Mouse (Mus musculus): ENCODE measurements around the gene Arl5b.

Arl5b gene

DNA sequence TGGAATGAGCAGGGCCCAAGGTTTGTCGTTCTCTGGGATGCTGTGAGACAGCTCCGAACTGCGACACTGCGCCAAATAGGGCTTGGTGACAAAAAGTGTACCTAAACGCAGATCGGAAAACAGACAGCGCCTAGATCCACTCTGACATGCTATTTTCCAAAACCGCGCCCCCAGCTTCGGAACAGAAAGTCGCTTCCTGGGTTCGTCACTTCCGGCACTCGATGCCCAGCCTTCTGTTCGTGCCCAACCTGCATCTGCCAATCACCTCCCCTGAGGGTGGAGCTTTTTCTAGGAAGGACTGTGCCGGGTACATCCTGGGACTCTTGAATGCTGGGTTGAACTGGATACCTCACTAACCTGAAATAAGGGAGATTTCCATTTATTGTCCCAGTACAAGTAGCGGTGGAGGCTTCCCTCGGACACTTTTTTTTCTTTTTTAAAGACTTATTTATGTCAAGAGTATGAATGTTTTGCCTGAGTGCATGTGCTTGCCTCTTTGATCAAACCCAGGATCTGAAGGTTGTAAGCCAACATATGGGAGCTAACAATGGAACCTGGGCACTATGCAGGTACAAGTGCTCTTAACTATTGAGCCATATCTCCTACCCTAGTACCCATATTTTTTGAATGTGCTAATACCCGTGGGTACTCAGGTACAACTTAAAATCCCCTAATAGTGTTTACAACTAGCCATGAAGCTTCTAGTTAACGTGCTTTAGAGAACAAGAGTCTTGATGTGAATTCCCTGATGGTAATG lies at the start of gene Arl5b:
TSS of gene Arl5b (plus strand) at position 279 of the 757 bp plus-strand sequence.
- DNase-seq = peak; percentile 92

GRCm38 (mm10) chr2:15007531-15007930 lies 41.7 kb upstream of the Arl5b start:
- no peak for DNase-seq

GRCm38 (mm10) chr2:15008072-15008471 lies 41.1 kb upstream of the Arl5b start:
- no peak for DNase-seq

DNA sequence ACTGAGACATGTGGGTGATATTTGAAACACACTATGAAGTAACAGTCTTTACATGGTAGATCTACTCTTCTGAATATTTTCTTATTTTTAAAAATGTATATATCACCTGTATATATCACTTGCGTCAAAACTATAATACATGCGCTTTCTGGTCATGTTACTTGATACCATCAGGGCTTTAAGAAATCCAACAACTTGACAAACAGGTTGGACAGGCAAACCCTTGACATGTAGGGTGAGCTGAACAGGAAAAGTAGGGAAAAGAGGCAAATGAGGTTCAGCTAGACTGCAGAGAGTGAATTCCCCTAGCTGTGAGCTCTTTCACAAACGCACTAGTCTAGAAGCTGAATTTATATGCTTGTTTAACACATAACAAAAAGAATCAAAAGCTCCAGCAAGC lies 22.4 kb upstream of the Arl5b start:
- DNase-seq = no peak

GRCm38 (mm10) chr2:15027816-15028215 lies 21.4 kb upstream of the Arl5b start:
- no peak for DNase-seq

GRCm38 (mm10) chr2:15038705-15039104 lies 10.5 kb upstream of the Arl5b start:
- DNase-seq = no peak

DNA sequence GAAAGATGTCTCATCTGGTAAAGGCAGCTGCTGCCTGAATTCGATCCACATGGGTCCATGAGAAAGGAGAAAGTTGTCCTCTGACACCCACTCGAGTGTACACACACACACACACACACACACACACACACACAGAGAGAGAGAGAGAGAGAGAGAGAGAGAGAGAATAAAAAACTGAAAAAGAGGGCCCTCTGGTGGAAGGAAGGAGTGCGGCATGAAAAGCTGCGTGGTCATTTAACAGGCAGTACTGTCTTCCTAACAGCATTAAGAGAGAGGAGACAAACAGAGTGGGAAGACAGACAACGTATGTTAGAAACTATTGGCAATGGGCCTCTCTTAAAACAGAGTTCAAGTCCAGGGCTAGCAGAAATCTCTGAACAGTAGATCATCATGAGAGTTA lies 8.9 kb upstream of the Arl5b start:
- DNase-seq = no peak

- DNase-seq = no peak
Measured at GRCm38 (mm10) chr2:15054496-15054895, 5.3 kb downstream of the Arl5b start.

DNA sequence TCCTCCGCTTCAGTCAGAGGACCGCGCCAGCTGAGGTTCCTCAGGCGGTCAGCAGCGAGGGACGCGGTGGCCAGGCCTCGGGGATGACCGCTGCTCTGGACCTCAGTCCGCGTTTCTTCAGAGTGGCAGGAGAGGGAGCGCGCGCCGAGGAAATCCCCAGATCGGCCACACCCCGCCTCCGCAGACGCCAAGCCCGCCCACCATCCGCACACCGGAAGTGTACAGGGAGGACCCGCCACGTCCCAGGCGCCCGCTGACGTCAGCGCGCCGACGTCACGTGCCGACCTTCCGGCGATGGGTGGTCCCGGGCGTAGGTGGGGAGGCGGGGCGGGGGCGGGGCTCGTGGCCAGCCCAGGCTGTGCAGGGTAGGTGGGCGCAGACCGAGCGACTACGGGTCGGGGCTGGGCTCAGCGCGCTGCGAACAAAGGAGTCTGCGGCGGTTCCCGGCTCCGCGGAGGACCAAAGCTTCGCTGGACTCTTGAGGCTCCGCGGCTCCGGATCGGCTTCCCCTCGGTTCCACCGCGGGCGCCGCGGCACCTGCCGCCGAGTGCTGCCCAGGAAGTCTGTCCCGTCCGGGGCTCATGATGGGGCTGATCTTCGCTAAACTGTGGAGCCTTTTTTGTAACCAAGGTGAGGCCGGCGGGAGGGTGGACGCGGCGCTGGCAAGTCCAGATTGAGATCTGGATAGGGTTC lies 5.9 kb downstream of the Arl5b start, which contains the start of gene Nsun6:
TSS of gene Nsun6 (minus strand) at position 125 of the 693 bp plus-strand sequence.
- DNase-seq = peak; percentile 93

- no peak for DNase-seq
Measured at GRCm38 (mm10) chr2:15055741-15056151, 6.6 kb downstream of the Arl5b start.

GRCm38 (mm10) chr2:15058227-15058626 lies 9.0 kb downstream of the Arl5b start:
- DNase-seq = no peak

DNA sequence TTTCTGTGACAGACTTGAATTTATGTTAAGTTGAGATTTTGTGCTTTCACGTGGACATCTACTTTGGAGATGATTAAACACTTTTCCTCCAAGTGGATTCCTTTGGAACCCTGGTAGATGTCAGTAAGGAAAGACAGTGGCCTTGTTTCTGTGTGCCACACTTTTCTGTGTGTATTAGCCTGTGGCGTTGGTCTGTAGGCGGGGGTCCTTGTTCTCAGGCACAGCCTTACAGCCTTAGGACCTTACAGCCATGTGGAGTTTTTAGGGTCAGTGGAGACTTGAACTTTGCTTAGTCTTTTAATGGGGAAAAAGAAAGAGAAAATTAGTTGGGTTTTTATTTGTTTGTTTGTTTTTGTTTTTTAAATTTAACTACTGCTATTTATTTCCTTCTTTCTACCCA lies 11.7 kb downstream of the Arl5b start:
- no peak for DNase-seq

GRCm38 (mm10) chr2:15063815-15064214 lies 14.6 kb downstream of the Arl5b start:
- no peak for DNase-seq

- no peak for DNase-seq
Measured at GRCm38 (mm10) chr2:15064380-15065269, 15.4 kb downstream of the Arl5b start.

- peak; percentile 22 for DNase-seq
Measured at GRCm38 (mm10) chr2:15065447-15065846, 16.3 kb downstream of the Arl5b start.

DNA sequence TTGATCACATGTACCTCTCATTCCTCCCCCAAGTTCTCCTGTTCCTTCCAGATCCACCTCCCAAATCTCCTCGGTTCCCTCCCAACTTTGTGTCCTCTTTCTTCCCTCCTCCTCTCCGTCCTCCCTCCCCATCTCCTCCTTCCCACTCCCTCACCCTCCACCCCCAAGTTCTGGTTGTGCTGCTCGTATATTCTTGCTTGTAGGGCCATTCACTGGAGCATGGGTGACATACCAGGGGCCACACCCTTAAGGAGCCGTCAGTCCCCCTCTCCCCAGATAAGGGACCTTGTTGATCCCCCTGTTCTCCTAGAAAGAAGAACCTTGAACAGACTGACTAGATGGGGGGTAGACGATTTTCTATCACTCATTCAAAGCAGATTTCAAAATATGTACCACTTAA lies 17.9 kb downstream of the Arl5b start:
- no peak for DNase-seq

DNA sequence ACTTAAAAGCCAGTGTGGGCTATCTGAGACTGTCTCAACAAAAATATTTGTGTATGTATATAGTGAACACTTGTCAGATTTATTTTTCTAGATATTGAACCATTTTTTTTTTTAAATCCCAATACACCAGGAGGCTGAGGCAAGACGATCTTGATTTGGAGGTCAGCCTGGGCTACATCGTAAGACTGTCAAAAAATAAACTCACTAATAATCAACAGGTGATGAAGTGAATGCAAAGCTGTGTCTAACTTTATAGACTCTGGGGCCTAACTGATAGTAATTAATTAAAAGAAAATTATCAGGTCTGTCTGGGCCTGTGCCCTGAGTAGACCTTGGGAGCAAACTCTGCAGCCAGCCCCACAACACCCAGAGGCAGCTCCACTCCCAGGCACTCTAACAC lies 34.5 kb downstream of the Arl5b start:
- no peak for DNase-seq

DNA sequence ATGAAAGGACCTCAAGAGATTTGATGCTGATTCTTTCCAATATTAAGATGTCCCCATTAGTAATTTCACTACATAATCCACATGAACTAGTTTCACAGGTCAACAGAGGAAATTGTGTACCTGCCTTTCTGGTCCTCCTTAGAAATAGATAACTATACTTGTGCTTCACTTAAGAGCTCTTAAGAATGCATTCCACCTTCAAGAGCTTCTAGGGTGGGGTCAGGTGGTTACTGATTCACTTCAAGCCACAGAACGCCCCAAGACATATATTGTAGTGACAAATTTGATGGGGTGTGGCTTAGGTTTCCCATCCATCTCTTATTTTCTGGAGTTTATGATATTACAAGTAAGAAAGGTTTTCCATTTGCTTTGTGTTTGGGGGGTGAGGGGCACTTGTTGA lies 38.1 kb downstream of the Arl5b start:
- DNase-seq = no peak

- DNase-seq = no peak
Measured at GRCm38 (mm10) chr2:15096514-15097090, 47.4 kb downstream of the Arl5b start.

GRCm38 (mm10) chr2:15104386-15104785 lies 55.2 kb downstream of the Arl5b start:
- DNase-seq = no peak

- DNase-seq = no peak
Measured at GRCm38 (mm10) chr2:15111290-15111689, 62.1 kb downstream of the Arl5b start.

DNA sequence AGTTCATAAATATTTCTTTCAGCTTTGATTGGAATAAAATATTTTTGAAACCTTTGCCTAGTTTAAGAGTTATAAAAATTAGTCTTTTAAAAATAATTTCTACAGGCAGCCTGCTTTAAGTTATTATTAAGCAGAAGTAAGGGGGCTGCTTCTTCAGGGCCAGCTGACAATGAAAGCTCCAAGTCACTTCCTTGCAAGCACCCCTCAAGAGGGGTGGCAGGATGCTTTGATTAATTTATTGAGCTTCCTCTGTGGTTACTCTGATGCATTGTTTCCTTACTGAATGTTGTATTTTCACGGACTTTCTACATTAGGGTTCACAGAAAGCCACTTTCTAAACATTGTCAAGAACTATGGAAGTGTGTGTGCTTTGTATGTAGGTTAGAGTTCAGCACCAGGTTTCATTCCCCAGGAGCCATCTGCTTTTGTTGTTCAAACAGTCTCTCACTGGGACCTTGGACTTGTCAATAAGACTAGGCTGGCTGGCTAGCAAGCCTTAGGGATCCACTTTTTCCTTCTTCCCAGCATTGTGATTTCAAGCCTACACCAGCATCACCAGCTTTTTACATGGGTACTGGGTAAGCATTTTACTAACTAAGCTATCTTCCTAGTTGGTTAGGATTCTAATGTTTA lies 62.7 kb downstream of the Arl5b start:
- no peak for DNase-seq

All from cerebellum, adult 8-10 months (tissue).